Mouse (Mus musculus) heart, embryonic 12.5 days (tissue): ENCODE measurements around the gene Tmem179b. TPM values are rescaled to one million over a fixed set of nuclear protein-coding genes. Genes with fewer than 3 reads are reported as not detected.
A peak's percentile ranks its signal among the peaks of the same experiment; 100 is the strongest.

Experiments used
- ATAC-seq: fragments of 200-750 bp; cut with Nextera tagmentation; 2 replicates; pipeline ENCODE4 v1.8.0; 2017; ENCODE audit warnings: moderate TSS enrichment, moderate library complexity; ENCODE audit not compliant: insufficient number of reproducible peaks, low FRiP score
- H3K27ac ChIP-seq: fragments of 300-500 bp; sonication (generic); 2 replicates; pipeline ENCODE4 v1.5.1; 2016; ENCODE audit warnings: mild to moderate bottlenecking, moderate library complexity; ENCODE audit not compliant: poor library complexity, severe bottlenecking
- H3K27me3 ChIP-seq: fragments of 300-500 bp; sonication (generic); replicated peaks from 2 replicates; pipeline ENCODE4 v1.6.1; 2016; ENCODE audit warnings: mild to moderate bottlenecking, moderate library complexity
- H3K36me3 ChIP-seq: fragments of 300-500 bp; sonication (generic); 2 replicates; pipeline ENCODE4 v1.6.1; 2016; ENCODE audit warnings: mild to moderate bottlenecking, moderate library complexity
- H3K4me1 ChIP-seq: fragments of 300-500 bp; sonication (generic); replicated peaks from 2 replicates; pipeline ENCODE4 v1.6.1; 2016; ENCODE audit warnings: mild to moderate bottlenecking
- H3K4me2 ChIP-seq: fragments of 300-500 bp; sonication (generic); 2 replicates; pipeline ENCODE4 v1.6.1; 2016; ENCODE audit warnings: mild to moderate bottlenecking, moderate library complexity
- H3K4me3 ChIP-seq: fragments of 300-500 bp; sonication (generic); 2 replicates; pipeline ENCODE4 v1.5.1; 2016; ENCODE audit warnings: mild to moderate bottlenecking
- H3K9ac ChIP-seq: fragments of 300-500 bp; sonication (generic); 2 replicates; pipeline ENCODE4 v1.6.1; 2016; ENCODE audit warnings: mild to moderate bottlenecking, moderate library complexity
- H3K9me3 ChIP-seq: fragments of 300-500 bp; sonication (generic); replicated peaks from 2 replicates; pipeline ENCODE4 v1.6.1; 2016; ENCODE audit warnings: mild to moderate bottlenecking, moderate library complexity
- WGBS: fragments of 180-500 bp; shearing (Covaris S2); methylation state at CpG from one replicate; pipeline ENCODE4 v1.1.7; 2016; 5-methylcytosine and 5-hydroxymethylcytosine counted together
- polyA plus RNA-seq: library from polyadenylated mRNA; unstranded; fragments of >200 nt; fragmentation: Nextera tagmentation; extraction: Ambion mirVana; gene quantifications from 2 replicates; pipeline ENCODE4 v1.2.1, GENCODE M21; 2016

Tmem179b gene
- polyA plus RNA-seq, 1 experiment from 2014 or later: 51.9 TPM

DNA sequence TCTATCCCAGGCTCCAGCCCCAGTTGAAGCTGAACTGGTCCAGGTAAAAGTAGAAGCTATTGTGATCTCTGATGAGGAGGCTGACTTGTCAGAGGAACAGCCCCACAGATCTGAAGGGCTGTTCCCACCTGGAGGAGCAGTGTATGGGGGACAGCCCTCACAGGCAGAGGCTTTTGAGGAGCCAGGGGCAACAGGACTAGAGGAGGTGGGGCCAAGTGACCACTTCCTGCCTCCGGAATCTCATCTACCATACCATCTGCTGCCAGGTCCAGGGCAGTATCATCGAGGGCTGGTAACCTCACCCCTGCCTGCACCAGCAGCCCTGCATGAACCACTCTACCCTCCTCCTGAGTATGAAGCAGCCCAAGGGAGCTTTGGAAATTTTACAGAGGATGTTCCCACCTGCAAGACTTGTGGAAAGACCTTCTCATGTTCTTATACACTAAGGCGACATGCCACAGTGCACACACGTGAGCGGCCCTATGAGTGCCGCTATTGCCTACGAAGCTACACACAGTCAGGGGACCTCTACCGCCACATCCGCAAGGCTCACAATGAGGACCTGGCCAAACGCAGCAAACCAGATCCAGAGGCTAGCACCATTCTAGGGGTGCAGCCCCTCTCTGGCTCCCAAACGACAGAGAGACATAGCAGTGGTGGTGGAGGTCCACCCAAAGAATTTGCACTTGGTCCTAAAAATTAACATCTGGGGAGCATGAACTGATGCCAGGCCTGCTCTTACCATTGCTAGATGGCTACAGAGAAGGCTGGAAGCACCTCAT is 29.8 kb upstream of the Tmem179b start:
- Histone ChIP-seq H3K9ac (no peak overlapping the region), H3K36me3 (peaks cover 43% of the 10 kb centered on the region), H3K27ac (no peak overlapping the region), H3K4me1 (peaks cover 12% of the 10 kb centered on the region), H3K27me3 (no peaks in the 10 kb centered on the region), H3K4me3 (no peak overlapping the region), H3K4me2 (no peak overlapping the region), H3K9me3 (no peaks in the 10 kb centered on the region)
- WGBS: 86% methylated on average over 11 of the region's 11 CpGs
- no peak for ATAC-seq

DNA sequence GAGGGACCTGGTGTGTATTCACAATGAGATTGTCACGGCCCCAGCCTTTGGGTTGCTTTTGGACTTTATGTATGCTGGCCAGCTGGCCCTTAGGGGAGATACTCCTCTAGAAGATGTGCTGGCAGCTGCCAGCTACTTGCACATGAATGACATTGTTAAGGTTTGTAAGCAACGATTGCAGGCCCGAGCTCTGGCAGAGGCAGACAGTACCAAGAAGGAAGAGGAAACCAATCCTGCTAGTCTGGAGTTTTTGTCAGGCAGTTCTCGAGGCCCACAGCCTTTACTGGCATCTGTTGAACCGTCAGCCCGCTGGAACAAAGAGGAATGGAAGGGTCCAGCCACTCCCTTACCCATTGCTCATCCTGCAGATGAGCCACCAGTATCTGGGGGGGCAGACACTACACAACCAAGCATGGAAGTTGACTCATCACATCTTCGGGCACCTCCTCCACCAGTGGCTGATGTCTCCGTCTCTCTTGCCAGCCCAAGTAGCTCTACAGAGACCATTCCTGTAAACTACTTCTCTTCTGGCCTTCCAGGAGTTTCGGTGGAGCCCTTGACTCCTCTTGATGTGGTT is 29.0 kb upstream of the Tmem179b start:
- Histone ChIP-seq H3K4me1 (peaks cover 12% of the 10 kb centered on the region), H3K4me3 (0 out of 2 replicates have a peak overlapping the region, but pooled peaks have one; percentile 67), H3K9ac (no peak overlapping the region), H3K36me3 (peaks cover 38% of the 10 kb centered on the region), H3K4me2 (peak overlapping the region; percentile 72), H3K9me3 (no peaks in the 10 kb centered on the region), H3K27ac (no peak overlapping the region), H3K27me3 (no peaks in the 10 kb centered on the region)
- WGBS: 85% methylated on average over 9 of the region's 9 CpGs
- no peak for ATAC-seq

DNA sequence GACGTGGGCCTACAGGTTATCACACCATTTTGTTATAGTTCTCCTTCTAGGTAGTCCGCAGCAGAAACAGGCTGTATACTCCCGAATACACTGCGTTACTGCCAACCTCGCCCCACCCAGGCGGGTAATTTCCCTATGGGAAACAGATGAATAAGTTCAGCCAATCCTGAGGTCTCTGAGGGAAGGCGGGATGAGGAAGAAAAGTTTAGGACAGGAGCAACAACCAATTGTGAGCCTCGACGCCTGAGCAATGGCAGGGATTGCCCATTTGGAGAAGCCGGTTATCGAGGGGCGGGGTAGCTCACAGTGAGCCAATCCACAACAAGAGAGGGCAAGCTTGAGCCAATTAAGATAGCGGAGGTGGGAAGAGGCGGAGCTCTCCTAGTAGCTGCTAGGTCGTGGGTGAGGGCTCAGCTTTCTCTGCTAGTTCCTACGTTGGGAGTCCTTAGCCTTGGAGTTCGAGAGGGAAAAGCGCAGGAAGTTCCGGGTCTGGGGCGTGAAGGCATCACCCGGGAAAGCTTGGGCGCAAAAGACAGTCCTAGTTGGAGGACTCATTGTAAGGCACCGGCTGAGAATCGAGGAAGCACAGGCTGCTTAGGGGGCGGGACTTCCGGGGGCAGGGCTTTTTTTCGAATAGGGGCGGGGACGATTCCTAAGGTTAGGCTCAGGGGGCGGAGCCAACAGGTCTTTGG is 28.0 kb upstream of the Tmem179b start, which contains the start of gene Zbtb3:
Gene Zbtb3, plus strand, starts transcription at position 426 of the 692 bp plus-strand sequence.
- peak; percentile 97 for ATAC-seq

DNA sequence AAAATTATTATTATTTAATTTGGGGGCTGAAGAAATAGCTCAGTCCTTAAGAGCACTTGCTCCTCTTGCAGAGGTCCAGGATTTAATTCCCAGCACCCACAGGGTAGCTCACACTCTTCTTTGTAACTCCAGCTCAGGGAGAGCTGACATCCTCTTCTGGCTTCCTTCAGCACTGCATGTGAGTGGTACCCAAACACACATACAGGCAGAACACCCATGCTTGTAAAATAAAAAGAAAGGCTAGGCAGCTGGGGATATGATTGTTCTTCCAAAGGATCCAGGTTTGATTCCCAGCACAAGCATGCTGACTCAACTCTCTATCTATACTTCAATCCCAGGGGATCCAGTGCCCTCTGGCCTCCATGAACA is 24.7 kb upstream of the Tmem179b start:
- Histone ChIP-seq H3K9me3 (no peaks in the 10 kb centered on the region), H3K4me2 (peak overlapping the region; percentile 85; the same call in 1 of the 2 replicates), H3K27me3 (no peaks in the 10 kb centered on the region), H3K4me3 (no peak overlapping the region), H3K36me3 (peaks cover 25% of the 10 kb centered on the region), H3K9ac (no peak overlapping the region), H3K4me1 (peaks cover 20% of the 10 kb centered on the region), H3K27ac (no peak overlapping the region)
- no peak for ATAC-seq

More for the DNA sequence above, 28.0 kb upstream of the Tmem179b start, which contains the start of gene Zbtb3:
- under 1% methylated on average over 29 of the region's 30 CpGs for WGBS
- H3K9me3 ChIP-seq: no peaks in the 10 kb centered on the region
- H3K27me3 ChIP-seq: no peaks in the 10 kb centered on the region
- peaks cover 28% of the 10 kb centered on the region for H3K36me3 ChIP-seq
- peak within 1 kb of the TSS; percentile 67 for H3K4me3 ChIP-seq
- peak within 1 kb of the TSS; percentile 72 for H3K4me2 ChIP-seq
- H3K9ac ChIP-seq: peak within 1 kb of the TSS; percentile 64
- peak within 1 kb of the TSS; percentile 69 for H3K27ac ChIP-seq
- H3K4me1 ChIP-seq: peaks cover 17% of the 10 kb centered on the region

DNA sequence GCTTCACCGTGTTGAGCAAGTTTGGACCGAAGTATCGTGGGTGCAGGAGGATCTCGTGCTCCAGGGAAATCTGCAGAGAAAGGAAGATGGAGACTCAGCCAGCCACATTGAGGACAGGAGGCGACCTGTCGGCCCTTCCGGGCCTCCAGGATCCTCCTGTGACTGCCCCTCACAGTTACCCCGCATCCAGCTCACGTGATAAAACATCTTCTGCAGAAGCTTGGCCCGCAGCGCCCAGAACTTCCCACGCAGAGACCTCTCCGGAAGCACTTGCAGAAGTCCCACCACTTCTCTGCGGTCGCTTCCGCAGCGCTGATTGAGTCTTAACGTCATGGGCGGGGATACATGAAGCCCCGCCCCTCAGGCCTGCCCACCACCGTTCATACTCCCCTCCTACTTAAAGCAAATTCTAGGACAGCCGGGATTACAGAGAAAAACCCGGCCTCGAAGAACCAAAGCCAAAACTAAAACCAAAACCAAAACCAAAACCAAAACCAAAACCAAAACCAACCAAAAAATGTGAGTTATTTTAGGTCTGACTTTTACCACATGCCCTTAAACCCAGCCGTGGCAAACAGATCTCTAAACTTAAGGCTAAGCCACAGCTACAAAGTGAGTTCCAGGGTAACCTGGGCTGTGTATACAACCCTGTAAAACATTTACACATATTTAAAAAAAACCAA is 24.1 kb upstream of the Tmem179b start, which contains the start of gene Polr2g:
Gene Polr2g, minus strand, starts transcription at position 314 of the 683 bp plus-strand sequence.
- Histone ChIP-seq H3K27ac (peak within 1 kb of the TSS; percentile 69), H3K4me2 (peak within 1 kb of the TSS; percentile 85), H3K27me3 (no peaks in the 10 kb centered on the region), H3K4me1 (peaks cover 14% of the 10 kb centered on the region), H3K9me3 (no peaks in the 10 kb centered on the region), H3K4me3 (peak within 1 kb of the TSS; percentile 82), H3K36me3 (peaks cover 28% of the 10 kb centered on the region), H3K9ac (peak within 1 kb of the TSS; percentile 89)
- WGBS: 1% methylated on average over 25 of the region's 25 CpGs
- peak; percentile 84 for ATAC-seq

DNA sequence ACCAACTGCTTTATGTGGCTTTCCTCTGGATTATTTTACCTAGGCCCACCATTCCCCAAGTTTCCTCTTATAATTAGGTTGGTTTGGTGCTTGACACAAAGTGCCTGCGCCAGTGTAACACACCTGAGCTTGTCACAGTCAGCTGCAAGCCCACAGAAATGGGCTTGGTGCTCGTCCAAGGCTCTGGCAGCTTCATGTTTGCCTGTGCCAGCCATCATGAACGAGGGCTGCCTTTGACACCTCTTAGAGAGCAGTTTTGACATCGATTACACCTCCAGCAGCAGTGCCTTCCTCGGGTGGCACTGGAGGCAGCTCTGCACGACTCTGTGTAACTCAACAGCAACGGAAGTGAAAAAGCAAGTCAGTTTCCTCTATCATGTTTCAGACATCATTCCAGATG is 15.9 kb upstream of the Tmem179b start:
- Histone ChIP-seq H3K9ac (no peak overlapping the region), H3K9me3 (no peaks in the 10 kb centered on the region), H3K4me2 (no peak overlapping the region), H3K27ac (no peak overlapping the region), H3K36me3 (peaks cover 38% of the 10 kb centered on the region), H3K4me3 (no peak overlapping the region), H3K4me1 (peaks cover 6% of the 10 kb centered on the region), H3K27me3 (no peaks in the 10 kb centered on the region)
- 70% methylated on average over 7 of the region's 7 CpGs for WGBS
- ATAC-seq: no peak

DNA sequence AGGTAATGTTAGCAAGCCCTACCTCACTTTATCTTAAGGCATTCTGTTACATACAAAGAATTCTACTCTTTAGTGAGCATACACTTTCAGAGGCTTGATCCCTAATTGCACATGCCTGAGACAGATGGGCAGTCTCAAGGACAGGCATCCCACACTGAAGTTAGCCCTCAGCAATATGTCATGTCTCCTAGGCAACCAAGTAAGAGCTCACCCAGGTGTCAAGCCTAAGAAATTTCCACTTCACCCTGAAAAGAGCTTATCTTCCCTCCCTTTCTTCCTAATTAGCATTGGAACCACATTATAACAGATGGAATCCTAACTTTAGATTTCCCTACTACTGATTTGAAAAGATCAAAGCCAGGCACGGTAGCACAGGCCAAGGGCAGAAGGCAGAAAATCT is 14.9 kb upstream of the Tmem179b start:
- no peak for ATAC-seq
- Histone ChIP-seq H3K27me3 (no peaks in the 10 kb centered on the region), H3K4me2 (no peak overlapping the region), H3K4me1 (peaks cover 9% of the 10 kb centered on the region), H3K27ac (no peak overlapping the region), H3K4me3 (no peak overlapping the region), H3K9me3 (no peaks in the 10 kb centered on the region), H3K9ac (no peak overlapping the region), H3K36me3 (peaks cover 30% of the 10 kb centered on the region)
- WGBS: 55% methylated on average over 1 of the region's 1 CpGs

DNA sequence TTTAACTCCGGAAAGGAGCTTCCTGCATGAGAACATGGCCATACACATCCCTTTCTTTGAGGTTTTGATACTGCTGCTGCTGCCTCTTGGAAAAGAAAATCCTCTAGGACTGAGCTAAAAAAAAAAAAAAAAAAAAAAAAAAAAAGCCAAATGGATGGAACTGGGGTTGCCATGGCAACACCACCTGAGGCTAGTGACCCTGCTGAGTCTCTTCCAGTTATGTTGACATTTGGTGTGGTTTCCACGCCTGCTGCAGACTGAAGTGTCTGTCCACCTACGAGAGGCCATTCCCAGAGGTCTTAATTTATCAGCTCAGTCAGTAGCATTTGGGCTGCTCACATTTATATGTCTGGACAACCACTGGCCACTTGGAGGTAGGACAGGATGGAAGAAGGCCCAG is 14.3 kb upstream of the Tmem179b start:
- ATAC-seq: no peak
- H3K36me3 ChIP-seq: peaks cover 29% of the 10 kb centered on the region
- no peak overlapping the region for H3K4me2 ChIP-seq
- H3K27me3 ChIP-seq: no peaks in the 10 kb centered on the region
- H3K27ac ChIP-seq: no peak overlapping the region
- H3K4me1 ChIP-seq: peaks cover 9% of the 10 kb centered on the region
- H3K9me3 ChIP-seq: no peaks in the 10 kb centered on the region
- no peak overlapping the region for H3K9ac ChIP-seq
- no peak overlapping the region for H3K4me3 ChIP-seq
- 32% methylated on average over 3 of the region's 3 CpGs for WGBS

DNA sequence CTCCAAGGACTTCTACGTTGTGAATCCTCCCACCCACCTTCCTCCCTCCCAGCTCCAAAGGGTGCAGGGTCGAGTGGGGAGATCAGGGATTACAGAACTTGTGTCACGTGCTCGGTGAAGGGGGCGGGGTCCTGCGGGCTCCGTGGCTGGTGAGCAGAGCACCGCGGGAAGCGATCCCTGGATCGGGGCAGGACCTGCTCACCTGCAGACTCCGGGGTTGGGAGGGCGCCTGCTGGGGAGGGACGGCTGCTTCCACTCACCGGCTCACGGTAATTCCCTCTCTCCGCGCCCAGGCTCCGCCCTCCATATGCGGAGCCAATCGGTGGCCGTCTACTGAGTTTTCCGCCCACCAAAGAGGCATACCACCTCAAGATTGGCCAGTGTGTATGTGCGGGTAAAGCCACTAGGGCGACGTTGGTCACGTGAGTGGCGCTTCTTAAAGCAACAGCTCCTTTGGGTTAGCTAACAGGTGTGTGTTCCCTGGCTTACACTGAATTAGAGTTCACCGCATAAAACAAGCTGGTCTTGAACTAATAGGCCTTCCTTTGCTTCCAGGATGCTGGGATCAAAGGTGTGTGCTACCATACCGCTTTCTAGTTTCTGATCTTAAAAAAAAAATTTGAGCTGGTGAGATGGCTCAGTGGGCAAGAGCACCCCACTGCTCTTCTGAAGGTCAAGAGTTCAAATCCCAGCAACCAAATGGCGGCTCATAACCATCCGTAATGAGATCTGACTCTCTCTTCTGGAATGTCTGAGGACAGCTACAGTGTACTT is 11.9 kb upstream of the Tmem179b start, which contains the start of gene Taf6l:
Gene Taf6l, minus strand, starts transcription at position 410 of the 774 bp plus-strand sequence.
- Histone ChIP-seq H3K9me3 (no peaks in the 10 kb centered on the region), H3K4me3 (peak within 1 kb of the TSS; percentile 90)

DNA sequence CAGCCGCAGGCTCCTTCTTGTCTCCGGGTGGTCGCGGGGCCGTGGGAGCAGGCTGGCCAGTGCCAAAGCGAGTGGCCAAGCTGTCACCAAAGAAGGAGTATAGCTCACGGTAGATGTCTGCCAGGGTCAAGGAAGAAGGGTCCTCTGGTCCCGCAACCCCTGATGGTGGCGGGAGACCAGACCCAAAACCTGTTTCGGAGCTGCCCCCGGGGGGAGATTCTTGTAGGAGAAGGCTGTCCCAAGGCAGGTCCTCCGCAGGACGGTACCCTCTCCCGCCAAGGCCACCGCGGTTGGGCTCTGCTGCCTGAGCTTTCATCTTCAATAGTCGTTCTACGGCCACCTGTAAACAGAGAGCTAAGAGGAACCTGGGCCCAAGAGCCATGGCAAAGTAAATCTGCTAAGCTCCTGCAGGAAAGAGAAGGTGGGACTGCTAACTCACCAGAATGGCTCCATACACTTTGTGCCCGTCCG is 719 bp upstream of the Tmem179b start:
- H3K9me3 ChIP-seq: no peaks in the 10 kb centered on the region
- WGBS: 4% methylated on average over 20 of the region's 20 CpGs
- peak; percentile 2 for ATAC-seq
- H3K27me3 ChIP-seq: no peaks in the 10 kb centered on the region
- H3K36me3 ChIP-seq: peaks cover 34% of the 10 kb centered on the region
- peaks cover 28% of the 10 kb centered on the region for H3K4me1 ChIP-seq
- H3K4me2 ChIP-seq: peak overlapping the region; percentile 88
- H3K4me3 ChIP-seq: peak overlapping the region; percentile 98
- peak overlapping the region; percentile 98 for H3K9ac ChIP-seq
- H3K27ac ChIP-seq: peak overlapping the region; percentile 100

More for the DNA sequence above, 11.9 kb upstream of the Tmem179b start, which contains the start of gene Taf6l:
- Histone ChIP-seq H3K27ac (peak within 1 kb of the TSS; percentile 85), H3K9ac (peak within 1 kb of the TSS; percentile 84), H3K4me1 (peaks cover 9% of the 10 kb centered on the region), H3K4me2 (peak within 1 kb of the TSS; percentile 85), H3K27me3 (no peaks in the 10 kb centered on the region), H3K36me3 (peaks cover 38% of the 10 kb centered on the region)
- under 1% methylated on average over 32 of the region's 32 CpGs for WGBS
- ATAC-seq: peak; percentile 100
